Mouse (Mus musculus) megakaryocyte-erythroid progenitor cell, adult 5-6 weeks (primary cell): Measurements from ENCODE around the gene Ust. TPM values are rescaled to one million over a fixed set of nuclear protein-coding genes. Genes with fewer than 3 reads are reported as not detected.

ENCODE experiments used
- ATAC-seq: replicated peaks from 2 replicates; pipeline ENCODE4 v1.8.0; 2016; ENCODE audit warnings: mild to moderate bottlenecking, inconsistent platforms; ENCODE audit not compliant: severe bottlenecking, poor library complexity, low FRiP score, low TSS enrichment
- total RNA-seq, 2 experiments: library from RNA; stranded (forward) in 1 of 2; stranded (reverse) in 1 of 2; fragments of 200-1000, 215-1000 nt in 1 of 2; fragments of >200 nt in 1 of 2; fragmentation: Nextera tagmentation in 1 of 2; gene quantifications; 2 replicates each; pipeline ENCODE4 v1.2.3; 2014 to 2017

The Ust gene
- total RNA-seq, 2 experiments from 2014 or later: not detected

DNA sequence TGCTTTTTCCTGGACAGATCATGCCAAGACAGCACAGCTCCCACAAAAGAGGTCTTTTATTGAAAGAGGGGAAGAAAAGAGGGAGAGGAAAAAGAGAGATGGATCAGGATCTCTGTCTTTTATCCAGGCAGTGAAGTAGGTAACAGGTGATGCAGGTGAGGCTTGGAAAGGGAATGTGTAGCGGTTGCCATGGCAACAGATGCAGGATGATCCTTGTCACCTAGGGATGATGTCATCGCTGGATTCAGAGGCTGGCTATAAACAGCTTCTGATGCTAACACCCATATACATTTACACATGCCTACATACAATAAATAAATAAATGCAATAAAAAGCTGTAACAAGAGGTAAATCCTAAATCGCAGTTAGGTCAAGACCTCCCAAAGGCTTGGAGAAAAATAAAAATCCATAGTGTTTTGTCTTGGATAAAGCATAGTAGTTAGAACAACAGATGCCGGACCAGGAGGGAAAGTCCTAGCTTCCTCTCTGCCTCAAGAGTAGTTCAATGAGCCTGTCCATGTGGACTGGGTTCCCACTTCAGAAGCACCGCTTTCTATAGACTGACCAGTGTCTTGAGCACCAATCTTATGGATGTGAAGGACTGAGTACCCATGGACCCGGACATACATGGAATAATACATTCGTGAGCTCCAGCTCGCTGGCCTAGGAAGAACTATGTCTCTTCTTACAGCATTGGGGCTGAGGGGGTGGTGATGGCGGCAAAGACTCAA is 319.4 kb downstream of the Ust start:
- ATAC-seq: no peak

DNA sequence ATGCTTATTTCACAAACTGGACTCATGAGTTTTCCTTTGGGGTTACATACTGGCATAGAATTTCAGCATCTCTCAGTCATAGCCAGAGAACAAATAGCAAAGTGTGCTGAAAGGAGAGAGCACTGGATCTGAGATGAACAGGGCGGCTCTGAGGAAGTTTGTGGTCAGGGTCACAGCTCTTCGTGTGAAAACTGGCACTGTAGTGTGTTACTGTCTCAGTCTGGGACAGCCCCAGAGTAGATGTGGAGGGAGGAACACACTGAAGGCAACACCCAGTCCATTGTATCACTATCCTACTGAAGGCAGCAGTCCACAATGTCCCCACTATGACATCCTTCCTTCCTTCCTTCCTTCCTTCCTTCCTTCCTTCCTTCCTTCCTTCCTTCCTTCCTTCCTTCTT is 321.0 kb downstream of the Ust start:
- ATAC-seq: no peak

DNA sequence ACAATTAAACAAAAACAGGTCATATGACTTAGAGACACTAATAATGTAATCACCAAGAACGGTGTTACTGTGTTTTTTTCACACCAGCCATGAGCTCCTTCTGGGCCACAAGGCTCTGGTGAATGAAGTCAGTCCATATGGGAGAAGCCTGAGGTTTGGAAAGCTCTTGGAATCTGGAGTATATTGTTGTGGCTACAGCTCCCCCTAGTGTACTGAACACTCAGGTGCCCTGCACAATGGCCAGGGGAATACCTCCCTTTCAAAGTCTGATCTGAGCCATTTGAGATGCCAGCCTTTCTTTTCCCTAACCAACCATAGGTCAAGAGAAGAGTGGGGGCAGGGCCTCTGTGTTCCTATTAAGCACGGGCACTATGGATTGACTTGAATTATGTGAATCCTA is 322.3 kb downstream of the Ust start:
- ATAC-seq: peak; percentile 86

DNA sequence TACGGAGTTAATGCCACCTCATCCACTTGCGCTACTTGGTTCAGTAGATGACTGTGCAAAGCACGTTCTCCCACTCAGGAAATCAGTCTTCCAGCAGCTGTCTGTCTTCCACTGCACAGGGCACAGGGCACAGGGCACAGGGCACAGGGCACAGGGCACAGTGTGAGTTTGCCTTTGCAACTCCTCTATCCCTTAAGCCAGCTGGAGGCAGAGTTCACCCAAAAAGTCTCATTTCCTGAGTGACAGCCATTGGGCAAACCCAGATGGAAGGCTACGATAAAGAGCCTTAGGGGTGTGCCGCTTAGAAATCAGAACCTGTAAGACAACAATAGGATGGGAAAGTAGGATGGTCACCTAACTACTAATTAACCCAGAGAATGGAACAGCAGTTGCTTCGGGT is 322.9 kb downstream of the Ust start:
- peak; percentile 59 for ATAC-seq

DNA sequence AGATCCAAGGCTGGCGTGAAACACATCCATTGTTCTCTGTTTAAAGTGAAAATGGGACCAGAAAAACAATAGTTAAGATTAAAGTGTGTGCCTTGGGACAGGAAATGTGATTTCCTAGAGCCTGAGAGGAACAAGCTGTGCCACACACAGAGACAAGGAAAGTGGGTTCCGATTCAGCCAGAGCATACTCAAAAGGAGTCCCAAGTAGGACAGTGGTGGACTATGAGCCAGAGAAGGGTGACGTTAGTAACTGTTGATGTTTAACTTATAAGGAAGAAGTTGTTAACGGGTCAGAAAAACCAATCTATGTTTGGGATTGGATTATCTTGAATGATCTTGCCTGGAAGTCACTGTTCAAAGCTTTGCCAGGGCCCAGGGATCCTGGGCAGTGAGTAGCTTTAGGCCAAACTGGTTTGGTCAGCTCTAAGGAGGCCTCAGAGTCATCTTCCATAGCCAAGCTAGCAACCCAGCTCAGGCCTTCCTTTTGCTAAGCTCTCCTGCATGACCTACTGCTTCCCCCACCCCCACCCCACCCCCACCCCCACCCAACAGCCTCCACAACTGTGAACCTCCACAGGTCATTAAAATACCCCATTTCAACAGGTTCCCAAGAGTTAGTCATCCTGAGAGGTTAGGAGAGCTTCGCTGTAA is 329.2 kb downstream of the Ust start:
- no peak for ATAC-seq

DNA sequence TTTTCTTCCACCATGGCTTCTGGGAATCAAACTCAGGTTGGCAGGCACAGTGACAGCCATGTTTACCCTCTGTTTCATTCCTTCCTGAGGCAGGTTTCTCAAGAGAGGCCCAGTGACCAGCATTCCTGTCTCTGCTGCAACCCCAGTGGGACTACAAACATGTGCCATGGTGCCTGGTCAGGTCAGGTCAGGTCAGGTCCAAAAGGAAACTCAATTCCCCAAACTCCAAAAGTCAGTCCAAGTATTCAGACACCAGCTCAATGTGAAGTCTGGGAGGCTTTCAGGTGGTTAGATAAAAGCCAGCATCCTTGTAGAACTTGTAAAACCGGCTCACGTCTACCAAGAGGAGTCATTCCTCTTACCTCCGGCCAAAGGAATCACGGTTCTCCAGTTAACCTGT is 333.0 kb downstream of the Ust start:
- ATAC-seq: no peak

DNA sequence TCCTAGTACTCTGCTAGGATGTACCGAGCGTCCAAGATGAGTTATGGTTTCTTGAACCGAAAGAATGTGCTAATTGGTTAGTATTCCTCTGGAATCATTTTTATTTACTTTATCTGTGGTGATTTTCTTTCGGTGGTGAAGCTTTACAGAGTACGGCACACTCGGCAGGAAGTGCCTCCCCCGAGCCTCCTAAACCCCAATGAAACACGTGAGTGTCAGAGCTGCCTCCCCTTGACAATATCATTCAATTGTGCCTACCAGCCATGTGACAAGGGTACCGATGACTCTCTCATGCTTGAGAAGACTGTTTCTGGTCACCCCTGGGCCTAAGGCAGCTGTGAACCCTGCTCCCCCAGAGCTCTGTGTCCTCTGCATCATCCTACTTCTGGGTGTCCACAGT is 333.9 kb downstream of the Ust start:
- no peak for ATAC-seq

DNA sequence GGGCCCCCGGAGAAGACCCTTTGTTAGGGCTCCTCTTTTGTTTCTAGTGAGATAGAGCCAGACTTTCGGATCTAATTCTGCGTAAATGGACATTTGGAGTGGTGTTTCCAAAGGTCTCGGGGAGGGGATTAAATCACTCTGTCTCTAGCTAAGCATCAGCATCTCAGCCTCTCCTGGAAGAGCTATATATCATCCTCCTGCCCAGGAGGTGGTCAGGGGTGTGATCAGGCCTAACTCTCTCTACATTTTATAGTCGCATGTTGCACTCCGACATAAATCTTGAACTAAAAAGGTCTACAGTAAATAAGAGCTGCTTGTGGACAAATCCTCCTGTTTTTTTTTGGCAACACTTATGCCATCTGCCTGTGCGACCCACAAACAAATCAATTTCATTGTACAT is 335.5 kb downstream of the Ust start:
- ATAC-seq: no peak

DNA sequence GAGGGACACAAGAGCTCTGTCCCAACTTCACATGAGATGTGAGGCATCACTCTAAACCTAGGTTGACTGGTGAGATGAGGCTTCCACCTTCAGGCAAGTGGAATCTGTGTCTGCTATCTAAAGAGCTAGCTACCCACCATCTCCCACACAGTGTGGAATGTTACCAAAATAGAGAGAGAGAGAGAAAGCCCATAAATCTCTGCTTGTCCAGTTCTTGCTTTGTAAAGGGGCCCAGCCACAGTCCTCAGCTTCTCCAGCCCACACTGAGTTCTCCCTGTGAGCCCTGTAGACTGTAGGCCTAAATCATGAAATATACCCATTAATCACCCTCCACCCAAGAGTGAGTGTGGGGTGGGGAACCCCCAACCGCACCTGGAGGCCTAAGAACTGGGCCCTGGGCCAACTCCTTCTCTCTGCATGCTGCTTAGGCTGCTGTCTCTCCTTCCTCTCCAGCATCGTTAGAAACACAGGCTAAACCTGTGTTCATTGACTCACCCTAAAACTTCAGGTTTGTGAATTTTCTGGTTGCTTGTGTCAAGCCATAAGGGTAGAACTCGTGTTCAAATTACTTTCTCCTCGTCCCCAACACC is 336.9 kb downstream of the Ust start:
- ATAC-seq: no peak

DNA sequence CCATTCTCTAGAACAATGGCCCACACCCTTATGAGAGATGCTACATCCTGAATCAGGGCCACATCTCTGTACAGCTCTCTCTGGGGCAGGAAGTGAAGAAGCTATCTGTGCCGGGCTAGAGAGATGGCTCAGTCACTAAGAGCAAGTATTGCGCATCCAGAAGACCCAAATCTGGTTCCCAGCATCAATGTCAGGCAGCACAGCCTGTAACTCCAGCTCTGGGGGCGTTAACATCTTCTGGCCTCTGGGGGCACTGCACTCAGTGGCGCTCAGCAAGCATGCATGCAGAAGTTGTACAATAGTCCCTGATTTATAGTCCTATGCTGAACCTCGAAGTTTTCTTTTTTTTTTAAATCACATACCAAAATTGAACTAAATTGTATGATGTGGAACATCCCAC is 341.0 kb downstream of the Ust start:
- peak; percentile 78 for ATAC-seq

DNA sequence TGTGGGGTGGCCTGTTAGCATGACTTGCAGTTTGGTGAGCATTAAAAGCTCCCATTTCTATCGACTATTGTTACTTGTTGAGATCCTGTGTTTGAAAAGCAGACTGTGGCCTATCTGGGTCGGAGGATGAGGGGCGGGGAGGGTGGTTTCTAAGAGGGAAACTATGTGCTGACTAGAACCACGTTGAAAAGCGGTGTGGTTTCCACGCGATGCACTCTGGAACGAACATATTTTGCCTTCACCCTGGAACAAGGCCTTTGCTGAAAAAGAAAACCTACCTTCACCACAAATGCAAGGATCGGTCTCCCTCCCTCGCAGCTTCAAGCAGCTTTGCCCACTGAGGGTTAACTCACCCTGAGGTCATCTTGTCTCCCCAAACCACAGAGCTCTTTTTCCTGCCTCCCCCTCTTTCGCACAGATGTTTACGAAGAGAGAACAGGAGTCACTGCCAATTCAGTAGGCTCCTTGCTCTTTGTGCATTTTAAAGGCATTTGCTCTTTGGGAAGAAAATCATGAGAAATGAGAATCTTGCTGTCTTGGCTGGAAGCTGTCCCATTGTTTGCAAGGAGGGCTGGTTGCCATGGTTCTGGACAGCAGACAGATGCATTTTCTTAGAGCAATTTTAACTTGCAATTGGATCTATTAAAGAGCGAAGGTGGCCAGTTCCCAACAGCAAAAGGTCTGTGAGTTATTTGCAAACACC is 342.1 kb downstream of the Ust start:
- no peak for ATAC-seq

DNA sequence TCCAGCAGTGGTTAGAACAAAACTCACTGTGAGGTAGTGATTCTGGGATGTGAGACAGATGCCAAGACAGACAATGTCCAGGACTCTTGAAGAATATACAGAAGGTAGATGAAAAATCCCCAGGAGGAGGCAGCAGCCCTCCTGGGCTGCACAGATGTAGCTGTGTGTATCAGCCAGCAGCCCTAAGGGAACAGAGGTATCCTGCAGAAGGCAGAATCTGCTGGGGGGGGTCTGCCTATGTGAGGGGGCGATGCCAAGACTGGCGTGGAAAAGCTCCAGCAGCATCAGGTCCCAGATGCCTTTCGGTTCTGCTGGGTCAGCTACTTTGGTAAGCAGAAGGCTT is 342.6 kb downstream of the Ust start:
- no peak for ATAC-seq

DNA sequence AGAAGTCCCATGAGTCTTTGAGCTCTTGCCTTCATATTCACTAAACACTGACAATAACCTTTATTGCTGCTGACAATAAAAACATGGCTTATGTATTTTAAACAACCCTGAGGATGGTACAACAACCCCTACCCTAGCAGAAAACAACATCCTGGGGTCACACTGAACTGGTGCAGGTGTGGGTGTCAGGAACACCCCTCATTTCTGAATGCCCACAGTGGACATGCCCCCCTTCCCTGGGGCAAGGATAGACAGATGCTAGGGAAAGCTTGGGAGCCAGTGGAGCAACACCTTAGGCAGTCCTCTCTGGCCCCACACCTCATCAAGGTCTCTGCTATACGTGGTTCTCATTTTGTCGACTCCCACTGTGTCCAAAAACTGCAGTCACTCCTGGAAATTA is 343.9 kb downstream of the Ust start:
- no peak for ATAC-seq

DNA sequence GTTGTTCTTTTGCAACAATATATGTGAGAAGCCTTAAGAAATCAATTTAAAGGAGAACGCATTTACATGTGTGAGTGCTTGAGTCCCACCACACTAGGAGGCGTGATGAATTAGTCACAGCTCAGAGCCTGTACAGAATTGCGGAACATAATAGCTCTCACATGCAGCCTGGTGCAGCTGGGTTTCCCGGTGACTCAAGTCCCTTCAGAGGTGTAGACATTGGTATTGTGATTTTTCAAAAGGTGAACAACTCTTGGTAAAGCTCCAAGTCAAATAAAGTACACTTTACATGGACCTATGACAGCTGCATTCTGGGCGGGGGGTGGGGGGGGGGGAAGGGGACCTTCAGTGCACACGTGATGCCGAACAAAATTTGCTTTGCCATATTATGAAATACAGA is 344.4 kb downstream of the Ust start:
- ATAC-seq: no peak

DNA sequence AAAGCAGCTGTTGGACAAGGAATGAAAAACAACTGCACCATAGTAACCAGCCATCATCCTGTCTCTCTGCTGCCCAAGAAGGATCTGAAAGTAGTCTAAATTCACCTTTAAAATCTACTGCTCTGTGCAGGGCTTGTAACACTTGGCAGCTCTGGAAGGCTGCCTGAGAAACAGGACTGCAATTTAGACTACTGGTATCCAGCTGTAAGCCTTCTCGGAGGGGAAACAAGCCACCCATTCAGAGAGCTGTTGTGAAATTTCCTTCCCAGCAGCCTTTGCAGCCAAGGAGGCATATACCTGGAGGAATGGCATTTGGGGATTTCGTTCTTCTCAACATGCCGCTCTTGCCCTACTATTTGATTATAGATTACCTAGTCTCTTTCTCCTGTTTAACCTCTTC is 345.6 kb downstream of the Ust start:
- ATAC-seq: no peak

DNA sequence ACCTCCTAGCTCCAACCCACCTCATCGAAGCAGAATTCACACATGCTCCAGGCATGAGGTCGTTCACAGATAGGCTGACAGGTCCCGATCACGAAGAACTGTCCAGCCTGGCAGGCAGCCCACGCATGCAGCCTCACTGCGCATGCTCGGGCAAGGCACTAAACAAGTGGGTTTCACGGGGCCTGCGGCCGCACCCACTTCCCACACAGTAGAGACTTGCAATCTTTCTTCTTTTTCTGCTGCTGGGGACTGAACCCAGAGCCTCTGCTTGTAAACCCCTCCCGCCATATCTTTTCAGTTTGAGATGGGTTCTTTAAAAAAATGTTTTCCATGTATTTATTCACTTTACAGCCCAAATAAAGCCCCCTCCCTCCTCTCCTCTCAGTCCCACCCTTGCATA is 347.1 kb downstream of the Ust start:
- ATAC-seq: no peak
